ENCODE assay signal across 21 mouse cellular contexts in genomic region chr10:79057370-79057769, GRCm38 (mm10). TPM values are rescaled to one million over a fixed set of nuclear protein-coding genes. Genes with fewer than 3 reads are reported as not detected.
DNase-seq lines count a peak whose midpoint lies in the region; ATAC-seq and TF ChIP-seq lines count a peak whose summit lies in the region.
"Not testable (repeated sequence)": the region's sequence is repeated elsewhere in the genome, so short reads cannot be mapped to it uniquely, and the experiment has no call there.
"Had no signal": no experiment of that assay in that cellular context is flagged by ENCODE, and none has a peak within 500 bp of the region (broad histone marks: within the 10 kb centered on the region; RNA-seq: fewer than 3 reads in every experiment).

No protein-coding gene starts in this region.

- peak; percentile 58 for ATAC-seq in liver, embryonic 11.5 days (replicated peaks; ENCODE audit: low FRiP score)
- peak; percentile 47; the same call in 1 of the 2 replicates for ATAC-seq in liver, embryonic 13.5 days (ENCODE audit: low read depth)
- ATAC-seq in liver, embryonic 16.5 days (ENCODE audit: low read depth): peak; percentile 62; the same call in 1 of the 2 replicates

- H3K27ac ChIP-seq in MEL (ENCODE audit: control insufficient read depth, low read depth, low read length); liver, embryonic 11.5 days (ENCODE audit: low read depth, low read length); liver, embryonic 13.5 days; liver, embryonic 16.5 days (ENCODE audit: low read length): not testable (repeated sequence)

- TF ChIP-seq EP300 in MEL (IDR thresholded peaks at IDR 0.05; ENCODE audit: low read depth in 1 of 2, low read length in 2 of 2): peak in 1 of 2 experiments; percentile 56; a peak in 2 of 4 replicates

- WGBS in liver, embryonic 11.5 days: 53% methylated on average over 3 of the region's 3 CpGs
- 40% methylated on average over 3 of the region's 3 CpGs for WGBS in liver, embryonic 13.5 days (ENCODE audit: insufficient replicate concordance)
- WGBS in liver, embryonic 16.5 days (ENCODE audit: insufficient replicate concordance): 40% methylated on average over 3 of the region's 3 CpGs

- H3K4me3 ChIP-seq in MEL (ENCODE audit: control insufficient read depth in 1 of 2, insufficient read depth in 1 of 2, low read depth in 2 of 2, low read length in 2 of 2); liver, embryonic 11.5 days (ENCODE audit: low read depth, low read length); liver, embryonic 13.5 days (replicated peaks); liver, embryonic 16.5 days (ENCODE audit: low read depth, low read length): not testable (repeated sequence)

- TF ChIP-seq RAD21 in MEL (IDR thresholded peaks at IDR 0.05; ENCODE audit: low read depth, low read length): not testable (repeated sequence)

- not testable (repeated sequence) for H3K9ac ChIP-seq in MEL (ENCODE audit: control insufficient read depth, low read depth, low read length, poor library complexity, severe bottlenecking); liver, embryonic 11.5 days (ENCODE audit: low read depth, low read length); liver, embryonic 13.5 days; liver, embryonic 16.5 days (ENCODE audit: low read depth, low read length)

- not testable (repeated sequence) for H3K4me2 ChIP-seq in liver, embryonic 11.5 days; liver, embryonic 13.5 days; liver, embryonic 16.5 days (ENCODE audit: low read depth, low read length)

- H3K9me3 ChIP-seq in MEL (replicated peaks; ENCODE audit: insufficient read depth, low read length); liver, embryonic 11.5 days (ENCODE audit: control insufficient read depth, low read length); liver, embryonic 13.5 days (replicated peaks); liver, embryonic 16.5 days (replicated peaks; ENCODE audit: control insufficient read depth, low read length): not testable (repeated sequence)

- not testable (repeated sequence) for H3K36me3 ChIP-seq in MEL (ENCODE audit: control insufficient read depth in 1 of 2, insufficient read depth in 2 of 2, low read length in 2 of 2); liver, embryonic 11.5 days (ENCODE audit: control insufficient read depth, insufficient read depth, low read length); liver, embryonic 13.5 days; liver, embryonic 16.5 days (ENCODE audit: control insufficient read depth, insufficient read depth)

- not testable (repeated sequence) for H3K4me1 ChIP-seq in MEL (ENCODE audit: control insufficient read depth in 1 of 2, insufficient read depth in 2 of 2, low read length in 2 of 2); liver, embryonic 11.5 days (replicated peaks; ENCODE audit: control insufficient read depth, insufficient read depth, low read length); liver, embryonic 13.5 days (replicated peaks); liver, embryonic 16.5 days (ENCODE audit: control insufficient read depth, low read depth, low read length)

- TF ChIP-seq CTCF in MEL (IDR thresholded peaks at IDR 0.05 in 2 of 3, conservative IDR thresholded peaks at IDR 0.05 in 1 of 3; ENCODE audit: control insufficient read depth in 1 of 3, insufficient read depth in 1 of 3, low read depth in 2 of 3, low read length in 3 of 3, poor library complexity in 1 of 3, severe bottlenecking in 1 of 3): not testable (repeated sequence)

- DNase-seq in MEL (ENCODE audit: low read depth, low spot score): peak; percentile 24
- DNase-seq in c-Kit-positive CD71-positive TER-119-positive erythroid progenitor cells, embryonic 14.5 days (ENCODE audit: low spot score): peak; percentile 10
- not testable (repeated sequence) for DNase-seq in liver, embryonic 11.5 days (ENCODE audit: low spot score); liver, embryonic 13.5 days

- not testable (repeated sequence) for TF ChIP-seq POLR2A in MEL (IDR thresholded peaks at IDR 0.05; ENCODE audit: control insufficient read depth in 1 of 2, insufficient read depth in 1 of 2, low read depth in 1 of 2, low read length in 2 of 2, poor library complexity in 1 of 2)

- not testable (repeated sequence) for H3K79me2 ChIP-seq in MEL (ENCODE audit: control insufficient read depth, insufficient read depth, low read length, poor library complexity)

- not testable (repeated sequence) for H3K27me3 ChIP-seq in MEL (ENCODE audit: control insufficient read depth in 1 of 2, insufficient read depth in 2 of 2, low read length in 2 of 2); liver, embryonic 11.5 days (replicated peaks; ENCODE audit: control insufficient read depth, insufficient read depth, low read length); liver, embryonic 13.5 days; liver, embryonic 16.5 days (ENCODE audit: control insufficient read depth, insufficient read depth, low read depth, low read length)

TF ChIP-seq in MEL, 35 proteins besides CTCF, POLR2A, EP300 and RAD21:
- TF ChIP-seq TAL1 (IDR thresholded peaks at IDR 0.05; ENCODE audit: low read length) (peak; percentile 62), TCF12 (IDR thresholded peaks at IDR 0.05; ENCODE audit: low read depth, low read length) (peak; percentile 59; the same call in 1 of the 2 replicates)

RNA-seq across cellular contexts. Expression of gene Olfr57, which starts 28.8 kb away (rescaled TPM):
- not detected in 2 replicates for total RNA-seq in MEL (2012; rRNA removed)
- polyA plus RNA-seq in MEL (2012; ENCODE audit: insufficient read depth in 1 of 2, insufficient read length in 2 of 2, low read depth in 1 of 2, low replicate concordance in 2 of 2, missing spikeins in 1 of 2): not detected
- not detected in 2 replicates for polyA plus RNA-seq in liver, embryonic 11.5 days (2014; fragmentation: Nextera tagmentation; extraction: Ambion mirVana)
- 0.06 TPM in 1 of 2 replicates, not detected in the other for polyA plus RNA-seq in liver, embryonic 13.5 days (2015; fragmentation: Nextera tagmentation; extraction: Ambion mirVana)
- polyA plus RNA-seq in liver, embryonic 16.5 days (2015; fragmentation: Nextera tagmentation; extraction: Ambion mirVana): not detected in 2 replicates
- total RNA-seq: adrenal gland, adult 2 months; adrenal gland, postnatal 10 days; adrenal gland, postnatal 25 days; adrenal gland, postnatal 4 days; CH12.LX; common myeloid progenitor, adult 5-6 weeks had no signal
- polyA plus RNA-seq: adrenal gland, adult 2 months; brain, embryonic 14.5 days; embryonic facial prominence, embryonic 11.5 days; erythroblast, embryonic 14.5 days; forebrain, embryonic 14.5 days; G1E had no signal

RNA-seq across cellular contexts. Expression of gene 2610008E11Rik, which starts 40.0 kb away (rescaled TPM):
- total RNA-seq in MEL (2012; rRNA removed): 1.4 and 2.4 TPM in 2 replicates
- 1 to 10 TPM in 1 of 2 experiments, not detected in 1; 1.7 TPM for polyA plus RNA-seq in MEL (2012; ENCODE audit: insufficient read depth in 1 of 2, insufficient read length in 2 of 2, low read depth in 1 of 2, low replicate concordance in 2 of 2, missing spikeins in 1 of 2)
- polyA plus RNA-seq in liver, embryonic 11.5 days (2014; fragmentation: Nextera tagmentation; extraction: Ambion mirVana): 14.1 TPM in 2 replicates
- 3.7 and 4.9 TPM in 2 replicates for polyA plus RNA-seq in liver, embryonic 13.5 days (2015; fragmentation: Nextera tagmentation; extraction: Ambion mirVana)
- 3.1 and 3.5 TPM in 2 replicates for polyA plus RNA-seq in liver, embryonic 16.5 days (2015; fragmentation: Nextera tagmentation; extraction: Ambion mirVana)

RNA-seq across cellular contexts. Expression of gene Olfr1351, which starts 45.1 kb away (rescaled TPM):
- total RNA-seq in MEL (2012; rRNA removed): not detected in 2 replicates
- not detected for polyA plus RNA-seq in MEL (2012; ENCODE audit: insufficient read depth in 1 of 2, insufficient read length in 2 of 2, low read depth in 1 of 2, low replicate concordance in 2 of 2, missing spikeins in 1 of 2)
- polyA plus RNA-seq in liver, embryonic 11.5 days (2014; fragmentation: Nextera tagmentation; extraction: Ambion mirVana): not detected in 2 replicates
- not detected in 2 replicates for polyA plus RNA-seq in liver, embryonic 13.5 days (2015; fragmentation: Nextera tagmentation; extraction: Ambion mirVana)
- polyA plus RNA-seq in liver, embryonic 16.5 days (2015; fragmentation: Nextera tagmentation; extraction: Ambion mirVana): not detected in 2 replicates
- total RNA-seq: adrenal gland, adult 2 months; adrenal gland, postnatal 10 days; adrenal gland, postnatal 25 days; adrenal gland, postnatal 4 days; CH12.LX; common myeloid progenitor, adult 5-6 weeks had no signal
- polyA plus RNA-seq: adrenal gland, adult 2 months; brain, embryonic 14.5 days; CD4-positive, CD25-positive, alpha-beta regulatory T cell, adult 4 months; embryonic facial prominence, embryonic 11.5 days; embryonic facial prominence, embryonic 13.5 days; erythroblast, embryonic 14.5 days; forebrain, embryonic 10.5 days; forebrain, embryonic 12.5 days; forebrain, embryonic 14.5 days; forebrain, embryonic 16.5 days; G1E had no signal
